In genomic region chr13:55022256-55022655, GRCm38 (mm10) we compare ENCODE assay signal across 16 mouse cellular contexts. TPM values are rescaled to one million over a fixed set of nuclear protein-coding genes. Genes with fewer than 3 reads are reported as not detected.
DNase-seq lines count a peak whose midpoint lies in the region; ATAC-seq and TF ChIP-seq lines count a peak whose summit lies in the region.
"Had no signal": no experiment of that assay in that cellular context is flagged by ENCODE, and none has a peak within 500 bp of the region (broad histone marks: within the 10 kb centered on the region; RNA-seq: fewer than 3 reads in every experiment).

No protein-coding gene starts in this region.

- peak; percentile 3 for ATAC-seq in inflammation-experienced regulatory T-cells, adult 6 months
- ATAC-seq: forebrain, postnatal 0 days; midbrain, embryonic 13.5 days had no signal

- H3K27me3 ChIP-seq in liver, adult 2 months (ENCODE audit: control insufficient read depth, insufficient read depth, low read length): no peaks in the 10 kb centered on the region
- no peaks in the 10 kb centered on the region for H3K27me3 ChIP-seq in CH12.LX (replicated peaks)
- no peaks in the 10 kb centered on the region for H3K27me3 ChIP-seq in heart, adult 2 months (ENCODE audit: control insufficient read depth, insufficient read depth, low read length)
- H3K27me3 ChIP-seq: embryonic facial prominence, embryonic 15.5 days; heart, embryonic 13.5 days; hindbrain, embryonic 13.5 days; liver, embryonic 15.5 days; midbrain, embryonic 13.5 days had no signal

- peak overlapping the region; percentile 32; the same call in 1 of the 2 replicates for H3K27ac ChIP-seq in liver, adult 2 months (replicated peaks; ENCODE audit: insufficient read depth, low read depth, low read length)
- no peak overlapping the region for H3K27ac ChIP-seq in CH12.LX (ENCODE audit: insufficient read depth, low read depth)
- no peak overlapping the region for H3K27ac ChIP-seq in heart, adult 2 months
- H3K27ac ChIP-seq: embryonic facial prominence, embryonic 15.5 days; heart, embryonic 13.5 days; hindbrain, embryonic 13.5 days; midbrain, embryonic 13.5 days; stomach, postnatal 0 days had no signal

- in situ Hi-C loops in CH12.LX (cut with MboI; ENCODE audit: low pct_ligation_motif_present, low pct_unique_long_range_greater_than_20kb, low sequenced_read_pairs): no loop called here

- dilution Hi-C loops in CH12.LX (cut with MboI; ENCODE audit: extremely low pct_ligation_motif_present, extremely low pct_unique_long_range_greater_than_20kb, low sequenced_read_pairs): no loop called here

- no peak for TF ChIP-seq EP300 in CH12.LX (IDR thresholded peaks at IDR 0.05; ENCODE audit: low read length)
- no peak for TF ChIP-seq EP300 in heart, adult 2 months (IDR thresholded peaks at IDR 0.05; ENCODE audit: insufficient read depth, low read depth, low read length)

- H3K4me1 ChIP-seq in liver, adult 2 months (ENCODE audit: control insufficient read depth, insufficient read depth, low read length): peaks cover 6% of the 10 kb centered on the region; the same call in 1 of the 2 replicates
- H3K4me1 ChIP-seq in CH12.LX (ENCODE audit: control insufficient read depth in 1 of 2, insufficient read depth in 2 of 2): peaks cover 15 to 31% of the 10 kb centered on the region in 2 experiments
- H3K4me1 ChIP-seq in heart, adult 2 months (ENCODE audit: control insufficient read depth, insufficient read depth, low read length): peaks cover 4% of the 10 kb centered on the region
- H3K4me1 ChIP-seq: embryonic facial prominence, embryonic 15.5 days; heart, embryonic 13.5 days; hindbrain, embryonic 13.5 days; liver, embryonic 15.5 days; midbrain, embryonic 13.5 days had no signal

- H3K9me3 ChIP-seq in CH12.LX (replicated peaks; ENCODE audit: low read length): no peaks in the 10 kb centered on the region
- H3K9me3 ChIP-seq: embryonic facial prominence, embryonic 15.5 days; heart, embryonic 13.5 days; hindbrain, embryonic 13.5 days; liver, embryonic 15.5 days; midbrain, embryonic 13.5 days had no signal

- peak overlapping the region; percentile 52; the same call in 1 of the 2 replicates for H3K4me2 ChIP-seq in CH12.LX (ENCODE audit: insufficient read depth, low read depth, poor library complexity, severe bottlenecking)
- H3K4me2 ChIP-seq: embryonic facial prominence, embryonic 15.5 days; heart, embryonic 13.5 days; hindbrain, embryonic 13.5 days; midbrain, embryonic 13.5 days had no signal

- H3K9ac ChIP-seq in liver, adult 2 months (ENCODE audit: low read depth, low read length): no peak overlapping the region
- H3K9ac ChIP-seq in CH12.LX (ENCODE audit: insufficient read depth, low read depth): peak overlapping the region; percentile 39; the same call in 1 of the 2 replicates
- H3K9ac ChIP-seq in heart, adult 2 months (ENCODE audit: low read depth, low read length): no peak overlapping the region
- H3K9ac ChIP-seq: embryonic facial prominence, embryonic 15.5 days; forebrain, postnatal 0 days; heart, embryonic 13.5 days; hindbrain, embryonic 13.5 days; liver, embryonic 15.5 days; midbrain, embryonic 13.5 days had no signal

- no peaks in the 10 kb centered on the region for H3K79me2 ChIP-seq in liver, adult 2 months (ENCODE audit: control insufficient read depth, insufficient read depth, low read length)
- H3K79me2 ChIP-seq in CH12.LX (replicated peaks; ENCODE audit: control insufficient read depth, extremely low read depth, insufficient read depth, poor library complexity, severe bottlenecking): no peaks in the 10 kb centered on the region
- no peaks in the 10 kb centered on the region for H3K79me2 ChIP-seq in heart, adult 2 months (replicated peaks; ENCODE audit: control insufficient read depth, insufficient read depth, low read length)

- no peak for DNase-seq in liver, adult 2 months (ENCODE audit: extremely low read depth, low read depth, low spot score)
- no peak for DNase-seq in liver
- DNase-seq in CH12.LX (ENCODE audit: extremely low read depth): no peak
- peak; percentile 63 for DNase-seq in ES-CJ7 (ENCODE audit: low read depth, low spot score)
- no peak for DNase-seq in cerebellum, postnatal 25 days
- no peak for DNase-seq in heart, adult 2 months
- DNase-seq: cerebellum, postnatal 10 days; forebrain, postnatal 0 days; right cerebral cortex, postnatal 14 days had no signal

- no peak overlapping the region for H3K4me3 ChIP-seq in liver, adult 2 months (ENCODE audit: insufficient read depth, low read depth, low read length)
- H3K4me3 ChIP-seq in CH12.LX (replicated peaks in 1 of 3; ENCODE audit: low read depth in 2 of 3, low read length in 2 of 3, poor library complexity in 1 of 3): peak overlapping the region in 2 of 3 experiments; percentile 24 to 33
- H3K4me3 ChIP-seq in heart, adult 2 months: no peak overlapping the region
- H3K4me3 ChIP-seq: embryonic facial prominence, embryonic 15.5 days; heart, embryonic 13.5 days; hindbrain, embryonic 13.5 days; liver, embryonic 15.5 days; midbrain, embryonic 13.5 days had no signal

- 72% methylated on average over 4 of the region's 4 CpGs for WGBS in liver, adult 2 months
- WGBS in heart, adult 2 months: 77% methylated on average over 4 of the region's 4 CpGs

- TF ChIP-seq POLR2A in liver, adult 2 months (IDR thresholded peaks at IDR 0.05; ENCODE audit: extremely low read depth, insufficient read depth, low read length): no peak
- no peak for TF ChIP-seq POLR2A in CH12.LX (IDR thresholded peaks at IDR 0.05; ENCODE audit: low read depth, low read length)
- no peak for TF ChIP-seq POLR2A in heart, adult 2 months (IDR thresholded peaks at IDR 0.05; ENCODE audit: insufficient read depth, low read depth, low read length)

- no peaks in the 10 kb centered on the region for H3K36me3 ChIP-seq in liver, adult 2 months (ENCODE audit: control insufficient read depth, insufficient read depth, low read length)
- peaks cover 2 to 11% of the 10 kb centered on the region in 2 experiments for H3K36me3 ChIP-seq in CH12.LX (replicated peaks in 1 of 2; ENCODE audit: control insufficient read depth in 1 of 2, insufficient read depth in 1 of 2, low read length in 1 of 2)
- no peaks in the 10 kb centered on the region for H3K36me3 ChIP-seq in heart, adult 2 months (ENCODE audit: control insufficient read depth, insufficient read depth, low read length)
- H3K36me3 ChIP-seq: liver, embryonic 15.5 days had no signal

- TF ChIP-seq CTCF in liver, adult 2 months (IDR thresholded peaks at IDR 0.05; ENCODE audit: low read depth, low read length): no peak
- no peak for TF ChIP-seq CTCF in CH12.LX (conservative IDR thresholded peaks at IDR 0.05 in 1 of 2, IDR thresholded peaks at IDR 0.05 in 1 of 2; ENCODE audit: low read depth in 2 of 2, low read length in 2 of 2)
- TF ChIP-seq CTCF in heart, adult 2 months (IDR thresholded peaks at IDR 0.05): no peak

- intact Hi-C loops in heart, adult 2 months (cut with DNase I): no loop called here

- no peak for TF ChIP-seq RAD21 in CH12.LX (IDR thresholded peaks at IDR 0.05; ENCODE audit: low read depth, low read length)

TF ChIP-seq in CH12.LX, 34 proteins besides CTCF, POLR2A, EP300 and RAD21:
- no peak for TF ChIP-seq UBTF (IDR thresholded peaks at IDR 0.05; ENCODE audit: low read depth, low read length)
- no peak for TF ChIP-seq IRF4 (IDR thresholded peaks at IDR 0.05; ENCODE audit: low read depth, low read length)
- no peak for TF ChIP-seq ZNF384 (IDR thresholded peaks at IDR 0.05; ENCODE audit: low read depth, low read length)
TF ChIP-seq in CH12.LX: peak in this region for 0.

RNA-seq across cellular contexts. Expression of gene Hk3, which starts 1.1 kb away (rescaled TPM):
- 5.4 and 6.7 TPM in 2 replicates for total RNA-seq in liver, adult 2 months (2014; rRNA removed)
- polyA plus RNA-seq in liver, adult 2 months (2012; rRNA removed): 1.8 and 4.1 TPM in 2 replicates
- total RNA-seq in CH12.LX (2012; rRNA removed) (0.04 TPM in 2 replicates), CH12.LX (2014; rRNA removed) (not detected in 2 replicates)
- polyA plus RNA-seq in CH12.LX (2012; ENCODE audit: insufficient read length, low read depth): 0.10 TPM in 1 of 2 replicates, not detected in the other
- polyA plus RNA-seq in inflammation-experienced regulatory T-cells, adult 6 months (2017; shearing (Covaris generic)): 1 to 10 TPM in 2 of 3 experiments, under 1 TPM in 1; 0.56 to 2.0 (median 1.1) TPM
- total RNA-seq in heart, adult 2 months (2021): under 1 TPM; 0.84 to 0.91 TPM
- polyA plus RNA-seq in heart, adult 2 months (2012; rRNA removed): 1.2 and 1.3 TPM in 2 replicates

Comparison
In these comparisons a context has a peak if more than half of its experiments do, and no peak if none do; other contexts are left out.
1. H3K4me3 ChIP-seq: peak in CH12.LX (2 of 3); none in liver, adult 2 months (single experiment) and heart, adult 2 months (single experiment).